Mouse (Mus musculus): ENCODE measurements around the gene Prune2. TPM values are rescaled to one million over a fixed set of nuclear protein-coding genes. Genes with fewer than 3 reads are reported as not detected.
A peak's percentile ranks its signal among the peaks of the same experiment; 100 is the strongest.
"Not testable (repeated sequence)": the region's sequence is repeated elsewhere in the genome, so short reads cannot be mapped to it uniquely, and the experiment has no call there.

Prune2 gene
- total RNA-seq, 1 experiment from 2014 or later = 0.12 TPM

DNA sequence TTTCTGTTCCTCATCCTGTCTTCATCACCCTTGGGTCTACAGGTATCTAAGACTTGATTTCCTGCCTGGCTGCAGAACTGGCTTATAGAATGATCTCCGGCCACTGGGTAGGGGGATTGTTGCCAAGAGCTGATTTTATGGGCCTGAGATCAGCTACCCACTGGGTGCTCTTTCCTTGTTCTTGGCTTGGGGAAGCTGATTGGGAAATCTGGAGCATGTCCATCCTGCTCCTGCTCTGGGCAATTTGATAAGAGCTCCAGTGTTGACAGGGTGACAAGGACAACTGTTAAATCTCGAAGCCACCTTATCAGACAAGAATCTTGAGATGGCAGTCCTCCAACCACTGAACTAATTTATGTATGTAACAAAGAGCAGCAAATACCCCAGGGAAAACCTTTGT is 203.8 kb downstream of the Prune2 start:
- ATAC-seq (ENCODE audit: extremely low read depth, insufficient number of reproducible peaks, low FRiP score, poor library complexity, severe bottlenecking) = no peak

DNA sequence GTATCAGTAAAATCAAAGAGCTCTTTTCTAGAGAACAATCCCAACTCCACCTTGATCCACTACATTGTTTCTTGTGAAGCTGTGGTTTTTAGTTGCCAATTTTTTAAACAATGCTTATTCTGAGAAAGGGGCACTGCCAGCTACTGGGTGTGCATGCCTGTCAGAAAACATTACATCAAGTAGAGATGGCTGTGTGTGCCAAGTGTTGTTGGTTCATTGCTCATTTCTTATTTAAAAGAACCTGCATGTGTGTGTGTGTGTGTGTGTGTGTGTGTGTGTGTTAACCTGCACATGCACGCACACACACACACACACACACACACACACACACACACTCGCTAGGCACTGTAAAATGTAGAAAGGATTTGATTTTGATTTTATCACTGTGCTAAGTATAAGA is 204.3 kb downstream of the Prune2 start:
- ATAC-seq (ENCODE audit: extremely low read depth, insufficient number of reproducible peaks, low FRiP score, poor library complexity, severe bottlenecking) = no peak

DNA sequence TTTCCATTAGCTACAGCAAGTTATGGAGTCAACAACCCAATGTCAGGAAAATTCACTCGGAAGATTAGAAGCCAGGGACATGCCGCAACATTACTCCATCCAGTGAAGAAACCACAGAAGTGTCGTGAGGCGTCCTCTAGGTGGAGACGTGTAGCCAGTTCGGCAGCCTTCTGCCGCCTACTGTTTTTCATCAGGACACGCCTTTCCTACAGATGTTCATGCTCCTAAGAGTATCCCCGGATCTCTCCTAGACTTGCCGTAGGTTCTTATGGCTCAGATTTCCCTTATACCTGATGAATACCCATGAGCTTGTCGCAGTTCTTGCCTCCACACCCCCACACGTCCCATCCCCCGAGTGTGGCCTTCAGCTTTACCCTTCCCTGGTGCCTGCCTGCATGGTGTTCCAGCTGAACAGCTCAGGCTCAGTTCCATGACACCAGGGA is 207.6 kb downstream of the Prune2 start:
- peak; percentile 79 for ATAC-seq (ENCODE audit: extremely low read depth, insufficient number of reproducible peaks, low FRiP score, poor library complexity, severe bottlenecking)

DNA sequence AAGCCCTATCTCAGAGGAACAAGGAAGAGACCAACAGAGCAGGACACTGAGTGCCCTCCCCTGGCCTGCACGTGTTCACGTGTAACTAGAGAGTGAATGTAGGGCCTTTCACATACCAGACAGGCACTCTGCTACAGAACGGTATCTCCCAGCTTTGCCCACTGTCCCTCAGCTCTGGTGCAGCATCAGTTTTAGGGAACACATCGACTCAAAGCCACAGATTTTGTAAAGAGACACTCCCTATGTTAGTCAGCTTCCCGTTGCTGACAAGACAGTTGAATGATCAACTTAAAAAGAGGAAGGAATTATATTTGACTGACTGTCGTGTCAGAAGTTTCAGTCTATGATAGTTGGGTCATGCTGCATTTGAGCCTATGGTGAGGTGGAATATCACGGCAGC is 210.4 kb downstream of the Prune2 start:
- peak; percentile 74 for ATAC-seq (ENCODE audit: extremely low read depth, insufficient number of reproducible peaks, low FRiP score, poor library complexity, severe bottlenecking)

DNA sequence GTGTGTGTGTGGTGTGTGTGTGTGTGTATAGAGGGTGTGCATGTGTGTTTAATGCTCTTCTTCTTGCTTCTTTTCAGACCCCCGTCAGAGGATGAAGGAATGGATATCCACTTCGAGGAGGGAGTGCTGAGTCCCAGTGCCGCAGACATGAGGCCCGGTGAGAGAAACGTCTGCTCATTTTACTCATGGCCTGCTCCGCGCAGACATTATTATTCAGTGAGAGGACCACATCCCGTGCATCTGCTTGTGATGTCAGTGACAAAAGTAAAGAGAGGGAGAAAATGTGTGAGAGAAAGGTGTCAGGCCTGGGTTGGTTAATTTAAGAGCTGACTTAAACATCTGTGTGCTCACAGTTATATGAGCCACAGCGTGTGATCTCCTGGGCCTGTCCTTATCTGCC is 212.3 kb downstream of the Prune2 start:
- ATAC-seq (ENCODE audit: extremely low read depth, insufficient number of reproducible peaks, low FRiP score, poor library complexity, severe bottlenecking) = no peak

DNA sequence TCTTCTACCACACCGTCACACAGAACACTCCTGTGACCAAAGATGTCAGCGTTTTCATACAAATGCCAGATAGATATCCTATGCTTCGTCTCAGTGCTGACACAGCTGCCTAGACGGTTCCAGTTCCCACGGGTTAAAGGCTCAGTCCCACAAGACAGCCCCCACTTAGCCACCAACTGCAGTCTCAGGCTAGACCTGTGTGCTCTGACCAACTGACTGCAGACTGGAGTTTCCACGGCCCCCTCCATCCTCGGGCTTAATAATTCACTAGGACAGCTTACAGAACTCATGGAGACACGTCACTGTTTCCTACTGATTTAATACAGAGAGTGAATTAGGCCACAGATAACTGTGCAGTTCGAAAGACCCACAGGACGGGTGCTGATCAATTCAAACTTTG is 213.8 kb downstream of the Prune2 start:
- no peak for ATAC-seq (ENCODE audit: extremely low read depth, insufficient number of reproducible peaks, low FRiP score, poor library complexity, severe bottlenecking)

DNA sequence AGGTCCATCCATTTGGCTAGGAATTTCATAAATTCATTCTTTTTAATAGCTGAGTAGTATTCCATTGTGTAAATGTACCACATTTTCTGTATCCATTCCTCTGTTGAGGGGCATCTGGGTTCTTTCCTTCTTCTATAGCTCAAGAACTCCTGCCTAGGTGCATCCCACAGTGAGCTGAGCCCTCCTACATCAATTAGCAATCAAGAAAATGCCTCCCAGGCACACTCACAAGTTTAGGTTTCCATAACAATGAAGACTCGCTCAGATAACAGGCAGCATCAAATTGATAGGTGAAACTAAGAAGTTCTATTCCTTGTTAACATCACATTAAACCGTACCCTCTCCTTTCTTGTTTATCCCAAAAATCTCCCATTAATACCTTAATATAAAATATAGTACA is 218.6 kb downstream of the Prune2 start:
- ATAC-seq (ENCODE audit: extremely low read depth, insufficient number of reproducible peaks, low FRiP score, poor library complexity, severe bottlenecking) = not testable (repeated sequence)

DNA sequence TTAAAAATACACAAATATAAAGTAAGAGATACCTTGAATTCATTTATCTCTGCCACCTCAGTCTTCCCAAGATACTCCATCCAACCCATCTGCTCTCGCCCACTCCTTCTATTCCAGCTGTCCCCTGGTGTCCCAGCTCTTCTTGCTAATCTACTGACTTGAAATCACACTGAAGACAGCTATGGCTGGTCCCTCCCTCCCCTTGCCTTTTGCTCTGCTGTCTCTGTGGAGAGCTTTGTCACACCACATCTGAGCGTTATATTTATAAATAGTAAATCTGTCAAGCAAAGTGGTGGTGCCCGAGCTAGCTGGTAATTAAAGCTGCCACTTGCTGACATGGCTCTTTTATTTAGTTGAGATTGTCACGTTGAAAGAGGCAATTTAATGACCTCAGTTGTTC is 224.6 kb downstream of the Prune2 start:
- no peak for ATAC-seq (ENCODE audit: extremely low read depth, insufficient number of reproducible peaks, low FRiP score, poor library complexity, severe bottlenecking)

DNA sequence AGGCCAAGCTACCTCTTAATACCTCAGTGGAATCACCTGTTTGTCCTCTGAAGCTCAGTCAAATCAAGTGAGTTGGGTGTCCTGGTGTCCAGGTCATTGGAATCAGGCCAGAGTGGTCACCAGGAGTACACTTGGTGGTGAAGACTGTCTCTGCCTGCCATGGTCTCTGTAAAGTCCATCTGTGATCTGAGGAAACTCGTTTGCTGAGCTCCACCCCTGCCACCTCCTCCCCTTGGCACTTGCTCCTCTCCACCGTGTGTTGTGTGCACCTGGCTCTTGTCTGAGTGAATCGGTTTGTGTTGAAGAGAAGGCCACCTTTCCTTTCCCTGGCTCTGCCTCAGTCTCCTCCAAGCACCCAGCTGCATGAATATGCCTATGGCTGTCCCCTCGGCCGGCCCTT is 238.8 kb downstream of the Prune2 start:
- no peak for ATAC-seq (ENCODE audit: extremely low read depth, insufficient number of reproducible peaks, low FRiP score, poor library complexity, severe bottlenecking)

DNA sequence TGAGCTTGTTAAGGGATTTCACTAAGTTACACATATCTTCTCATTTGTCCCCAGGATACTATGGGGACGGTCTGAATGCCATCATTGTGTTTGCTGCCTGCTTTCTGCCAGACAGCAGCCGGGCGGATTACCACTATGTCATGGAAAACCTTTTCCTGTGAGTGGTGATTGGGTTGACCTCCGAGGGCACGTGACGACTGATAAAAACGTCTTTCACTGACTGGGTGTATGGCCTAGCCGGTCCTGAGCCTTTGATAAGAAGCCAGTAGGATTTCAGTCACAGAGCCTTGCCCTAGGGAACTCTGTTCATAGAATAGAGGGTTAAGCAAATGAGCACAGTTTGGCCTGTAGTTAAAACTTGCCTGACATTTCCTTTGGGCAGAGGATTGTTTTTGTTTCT is 243.1 kb downstream of the Prune2 start:
- no peak for ATAC-seq (ENCODE audit: extremely low read depth, insufficient number of reproducible peaks, low FRiP score, poor library complexity, severe bottlenecking)

DNA sequence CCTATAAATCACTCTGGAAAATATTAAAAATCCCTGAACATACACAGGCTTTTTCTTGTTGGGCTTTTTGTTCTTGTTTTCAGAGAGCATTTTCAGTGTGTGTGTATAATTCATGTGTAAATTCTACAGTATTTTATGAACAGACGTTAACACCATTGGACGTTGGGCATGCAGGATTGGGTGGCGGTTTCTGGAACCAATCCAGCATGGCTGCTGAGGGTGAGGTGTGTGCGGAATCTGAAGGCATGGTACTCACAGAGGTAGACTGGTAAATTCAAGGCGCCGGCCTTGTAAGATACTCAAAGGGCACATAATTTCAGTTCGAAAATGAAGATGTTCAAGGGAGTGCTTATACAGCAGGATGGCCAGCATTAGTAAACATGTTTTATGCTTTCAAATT is 251.2 kb downstream of the Prune2 start:
- ATAC-seq (ENCODE audit: extremely low read depth, insufficient number of reproducible peaks, low FRiP score, poor library complexity, severe bottlenecking) = no peak

DNA sequence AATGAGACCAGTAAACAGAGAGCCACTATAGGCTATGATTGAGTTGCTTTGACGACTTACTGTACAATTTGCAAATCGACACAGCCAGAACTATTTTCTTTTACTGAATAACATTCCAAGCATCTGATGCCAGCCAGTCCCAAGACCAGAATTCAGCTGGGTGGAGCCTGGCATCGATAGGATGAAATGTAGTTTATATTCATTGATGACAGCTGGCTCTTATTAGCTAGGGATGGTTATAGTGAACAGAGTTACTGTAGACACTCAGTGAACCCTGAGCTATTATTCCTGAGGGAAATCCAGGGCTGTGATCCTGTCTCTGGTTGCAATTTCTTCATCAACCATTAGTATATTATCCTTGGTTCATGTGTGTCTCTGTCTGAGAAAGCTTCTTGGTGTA is 254.6 kb downstream of the Prune2 start:
- ATAC-seq (ENCODE audit: extremely low read depth, insufficient number of reproducible peaks, low FRiP score, poor library complexity, severe bottlenecking) = no peak

DNA sequence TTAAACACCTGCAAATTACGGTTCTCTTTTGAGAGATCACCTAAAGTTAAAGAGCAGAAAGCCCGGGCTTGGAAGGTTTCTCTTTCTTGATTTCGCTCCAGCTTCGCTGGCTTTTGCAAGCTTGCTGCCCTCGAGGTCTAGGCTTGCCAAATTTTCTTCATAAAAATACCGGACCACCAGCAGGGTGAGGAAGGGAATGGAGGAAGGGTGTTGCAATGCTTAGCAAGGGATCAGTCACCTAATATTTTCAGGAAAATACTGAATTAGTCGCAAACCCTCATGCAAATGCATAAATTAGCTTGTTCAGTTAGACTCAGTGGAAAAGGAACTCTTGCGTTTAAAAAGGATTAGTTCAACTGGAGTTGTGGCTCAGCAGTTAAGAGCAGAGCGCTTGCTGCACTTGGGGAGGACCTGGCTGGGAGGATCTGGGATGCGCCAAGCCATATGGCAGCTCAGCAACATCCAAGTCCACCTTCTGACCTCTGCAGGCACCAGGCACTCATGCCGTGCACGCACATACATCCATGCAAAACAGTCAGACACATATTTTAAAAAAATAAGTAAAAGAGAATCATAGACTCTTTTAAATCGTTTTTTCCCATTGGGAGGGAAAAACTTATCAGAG is 259.1 kb downstream of the Prune2 start:
- no peak for ATAC-seq (ENCODE audit: extremely low read depth, insufficient number of reproducible peaks, low FRiP score, poor library complexity, severe bottlenecking)

DNA sequence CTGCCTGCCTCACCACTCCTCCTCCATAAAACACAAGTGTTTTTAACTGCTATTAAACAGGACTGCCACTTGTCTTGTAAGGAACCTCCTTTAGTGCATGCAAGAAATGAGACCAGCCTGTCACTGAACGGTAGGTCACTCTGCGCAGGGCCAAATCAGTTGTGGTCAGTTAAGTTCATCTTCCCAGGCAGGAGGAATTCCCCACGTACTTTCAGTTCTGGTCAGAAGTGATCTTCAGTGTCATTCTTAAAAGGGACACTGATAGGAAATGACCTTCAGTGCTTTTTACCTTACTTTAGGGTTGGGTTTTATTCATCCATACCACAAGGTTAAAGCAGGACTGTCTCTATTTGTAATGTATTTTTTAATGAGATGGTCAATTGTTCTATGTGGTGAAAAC is 262.3 kb downstream of the Prune2 start:
- ATAC-seq (ENCODE audit: extremely low read depth, insufficient number of reproducible peaks, low FRiP score, poor library complexity, severe bottlenecking) = no peak

DNA sequence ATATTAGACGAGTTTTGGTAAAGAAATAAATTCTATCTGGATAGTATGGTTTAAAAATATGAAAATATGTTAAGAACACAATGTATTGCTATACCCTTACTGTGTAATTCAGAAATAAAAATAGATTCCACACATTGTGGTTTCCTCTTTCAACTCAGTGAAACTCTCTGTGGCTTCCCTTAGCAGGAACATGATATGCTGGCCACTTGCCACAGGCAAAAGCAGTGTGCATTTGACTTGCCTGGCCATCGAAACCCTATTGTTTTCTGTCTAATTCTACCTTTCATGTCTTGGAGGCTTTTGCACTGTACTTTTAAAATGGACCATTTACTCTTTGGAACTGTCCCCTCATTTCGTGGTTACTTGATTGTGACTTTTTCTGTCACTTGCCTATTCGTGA is 267.9 kb downstream of the Prune2 start:
- peak; percentile 36; the same call in 1 of the 2 replicates for ATAC-seq (ENCODE audit: extremely low read depth, insufficient number of reproducible peaks, low FRiP score, poor library complexity, severe bottlenecking)

DNA sequence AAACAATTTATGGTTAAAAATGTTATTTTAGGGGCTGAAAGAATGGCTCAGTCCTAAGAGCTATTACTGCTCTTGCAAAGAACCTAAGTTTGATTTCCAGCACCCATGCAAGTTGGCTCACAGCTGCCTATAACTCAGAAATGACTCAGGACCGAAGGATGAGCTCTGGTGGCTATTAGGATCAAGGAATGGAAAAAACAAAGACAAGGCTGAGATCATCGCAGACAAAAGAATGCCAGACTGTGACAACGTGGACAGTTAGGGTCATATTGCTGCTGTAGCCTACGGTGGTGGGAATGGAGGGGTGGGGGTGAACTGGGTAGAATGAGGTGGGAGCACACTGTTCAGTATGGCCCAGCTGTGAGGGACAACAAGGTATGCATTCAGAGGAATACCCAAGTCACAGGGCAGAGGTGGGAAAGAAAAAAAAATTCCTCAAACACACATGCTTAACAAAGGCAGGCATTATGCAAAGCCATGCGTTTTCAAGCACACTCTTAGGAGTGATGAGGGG is 269.7 kb downstream of the Prune2 start:
- no peak for ATAC-seq (ENCODE audit: extremely low read depth, insufficient number of reproducible peaks, low FRiP score, poor library complexity, severe bottlenecking)

DNA sequence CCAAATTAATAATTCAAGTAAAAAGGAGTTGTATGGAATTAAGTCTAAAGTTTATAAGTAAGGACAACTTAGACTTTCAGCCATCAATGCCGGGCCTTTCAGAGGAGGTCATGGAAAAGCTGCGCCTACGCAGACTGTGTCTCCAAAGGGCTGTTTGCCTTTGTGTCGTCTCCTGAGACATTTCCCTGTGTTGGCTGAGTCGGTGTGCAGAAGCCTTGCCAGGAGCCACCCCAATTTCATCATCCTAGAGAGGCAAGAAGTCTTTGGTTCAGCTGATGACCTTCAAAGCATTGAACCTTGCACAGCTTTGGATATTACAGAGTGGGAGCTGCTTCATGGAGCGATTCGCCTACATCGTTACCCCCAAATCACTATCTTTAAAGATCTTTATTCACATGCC is 270.2 kb downstream of the Prune2 start:
- ATAC-seq (ENCODE audit: extremely low read depth, insufficient number of reproducible peaks, low FRiP score, poor library complexity, severe bottlenecking) = no peak

DNA sequence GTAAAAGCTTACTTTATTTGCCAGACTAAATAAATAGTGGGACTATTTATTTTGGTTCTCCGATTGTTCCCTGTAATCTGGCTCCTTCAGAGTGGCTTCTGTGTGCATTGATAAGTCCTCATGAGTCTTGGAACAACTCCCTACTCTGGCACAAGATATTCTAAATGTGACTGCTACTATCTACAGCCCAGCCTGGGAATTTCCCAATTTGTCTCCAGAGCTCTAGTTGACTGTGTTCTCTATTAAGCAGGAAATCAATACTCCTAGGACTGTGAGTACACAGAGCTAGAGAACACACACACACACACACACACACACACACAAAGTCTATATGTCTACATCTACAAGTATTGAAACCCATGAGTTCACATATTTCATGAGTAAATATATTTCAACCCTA is 274.1 kb downstream of the Prune2 start:
- no peak for ATAC-seq (ENCODE audit: extremely low read depth, insufficient number of reproducible peaks, low FRiP score, poor library complexity, severe bottlenecking)

DNA sequence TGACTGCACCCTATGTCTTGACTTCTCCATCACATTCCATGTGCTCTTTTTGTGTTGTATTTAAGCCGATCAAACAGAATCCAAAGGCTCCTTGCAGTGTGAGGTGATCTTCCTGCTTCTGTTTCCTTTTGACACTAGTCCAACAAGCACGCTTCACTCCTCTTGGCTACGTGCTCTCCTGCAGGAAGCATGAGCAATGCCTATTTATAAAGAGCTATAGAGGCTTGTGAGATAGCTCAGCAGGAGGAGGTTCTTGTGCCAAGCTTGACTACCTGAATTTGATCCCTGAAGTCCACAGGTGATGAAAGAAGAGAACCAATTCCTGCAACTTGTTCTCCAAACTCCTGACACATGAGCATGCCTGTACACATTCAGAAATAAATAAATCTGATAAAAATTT is 282.6 kb downstream of the Prune2 start:
- no peak for ATAC-seq (ENCODE audit: extremely low read depth, insufficient number of reproducible peaks, low FRiP score, poor library complexity, severe bottlenecking)

DNA sequence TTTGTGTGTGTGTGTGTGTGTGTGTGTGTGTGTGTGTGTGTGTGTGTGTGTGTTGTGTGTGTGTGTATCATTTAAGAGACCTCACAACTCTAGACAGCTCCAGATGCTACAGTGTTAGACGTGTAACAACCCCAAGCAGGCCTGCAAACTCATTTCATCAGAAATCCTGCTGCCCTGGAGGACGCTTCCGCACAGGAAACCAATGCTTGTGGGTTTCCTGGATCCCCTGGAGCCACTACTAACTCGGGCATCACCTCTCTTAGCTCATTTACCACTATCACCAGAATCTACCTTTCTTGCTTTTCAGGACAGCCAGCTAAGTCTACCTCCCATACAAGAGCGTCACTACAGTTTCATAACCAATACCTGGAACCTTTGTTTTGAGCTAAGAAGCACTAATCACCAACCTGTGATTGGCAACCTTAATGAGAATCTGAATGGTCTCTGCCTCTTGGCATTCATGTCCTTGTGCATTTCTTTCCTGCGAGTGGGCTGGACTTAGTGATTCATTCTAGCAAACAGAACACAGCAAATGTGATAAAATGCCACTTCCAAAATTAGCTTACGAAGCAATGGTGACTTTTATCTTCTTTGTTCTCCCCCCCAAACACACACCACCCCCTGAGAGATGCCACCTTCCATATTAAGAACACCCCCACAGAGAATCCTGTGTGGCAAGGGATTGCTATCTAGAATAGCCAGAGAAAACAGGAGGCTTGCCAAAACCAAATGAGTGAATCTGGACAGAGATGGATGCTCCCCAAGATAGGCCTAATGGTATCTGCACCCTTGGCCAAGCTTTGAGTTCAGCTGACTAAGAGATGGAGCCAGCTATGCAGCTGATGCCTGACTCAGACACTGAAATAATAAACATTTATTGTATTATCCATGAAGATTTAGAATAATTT is 284.5 kb downstream of the Prune2 start:
- no peak for ATAC-seq (ENCODE audit: extremely low read depth, insufficient number of reproducible peaks, low FRiP score, poor library complexity, severe bottlenecking)

Data from neutrophil, adult 5-6 weeks (primary cell).